Mouse (Mus musculus) heart, adult 2 months (tissue): ENCODE measurements at regions not wholly inside any gene's neighbourhood (a gene's known extent, or its start where the extent isn't known, plus 50 kb on each side); places are given as distances from the start of the nearest gene placed in this dataset.

Source experiments
- CTCF ChIP-seq: fragments of 200-600 bp; IDR thresholded peaks from 2 replicates; pipeline ENCODE4 v1.8.1; 2022; ENCODE audit warnings: antibody characterized with exemption, mild to moderate bottlenecking, moderate library complexity
- POLR2A ChIP-seq: fragments of 200-500 bp; IDR thresholded peaks from 2 replicates; pipeline ENCODE4 v1.6.1; 2011; ENCODE audit warnings: mild to moderate bottlenecking, low read depth, low read length, control low read depth; ENCODE audit not compliant: insufficient read depth

GRCm38 (mm10) chr11:48558053-48558452 is 242.1 kb upstream of the Rack1 start:
- TF ChIP-seq POLR2A (no peak), CTCF (no peak)
